Mouse (Mus musculus): ENCODE results near the gene Cdc14a. TPM values are rescaled to one million over a fixed set of nuclear protein-coding genes. Genes with fewer than 3 reads are reported as not detected.

Cdc14a gene
- polyA plus RNA-seq, 1 experiment from 2014 or later: 2.9 TPM

DNA sequence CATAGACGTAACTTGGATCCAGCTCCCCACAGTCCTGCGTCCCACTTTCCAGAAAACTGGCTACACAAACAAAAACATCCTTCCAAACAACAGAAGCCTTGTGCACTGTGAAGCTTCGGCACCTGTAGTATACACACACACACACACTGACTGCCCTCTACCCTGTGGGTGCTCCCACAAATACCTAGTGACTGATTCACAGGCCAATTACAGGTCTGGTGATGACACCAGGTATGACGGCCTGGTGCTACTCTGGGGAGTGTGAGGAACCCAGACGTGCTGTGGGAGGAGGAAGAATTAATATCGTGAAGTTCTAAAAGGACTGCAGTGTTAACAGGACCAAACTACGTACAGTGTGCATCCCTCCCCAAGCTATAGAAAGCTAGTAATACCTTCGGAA lies 1.8 kb downstream of the Cdc14a start:
- Histone ChIP-seq H3K9ac (ENCODE audit: low read depth, low read length) (no peak overlapping the region), H3K36me3 (ENCODE audit: control insufficient read depth, insufficient read depth, low read length) (no peaks in the 10 kb centered on the region), H3K9me3 (ENCODE audit: control insufficient read depth, low read length) (no peaks in the 10 kb centered on the region), H3K27ac (ENCODE audit: low read depth, low read length) (no peak overlapping the region), H3K4me1 (ENCODE audit: control insufficient read depth, insufficient read depth, low read depth, low read length) (peaks cover 4% of the 10 kb centered on the region; the same call in 1 of the 2 replicates), H3K27me3 (replicated peaks; ENCODE audit: control insufficient read depth, insufficient read depth, low read length) (no peaks in the 10 kb centered on the region), H3K4me3 (ENCODE audit: low read length) (peak overlapping the region; percentile 58), H3K4me2 (ENCODE audit: low read length) (peak overlapping the region; percentile 98)
- WGBS: 31% methylated on average over 8 of the region's 8 CpGs
- no peak for ATAC-seq

DNA sequence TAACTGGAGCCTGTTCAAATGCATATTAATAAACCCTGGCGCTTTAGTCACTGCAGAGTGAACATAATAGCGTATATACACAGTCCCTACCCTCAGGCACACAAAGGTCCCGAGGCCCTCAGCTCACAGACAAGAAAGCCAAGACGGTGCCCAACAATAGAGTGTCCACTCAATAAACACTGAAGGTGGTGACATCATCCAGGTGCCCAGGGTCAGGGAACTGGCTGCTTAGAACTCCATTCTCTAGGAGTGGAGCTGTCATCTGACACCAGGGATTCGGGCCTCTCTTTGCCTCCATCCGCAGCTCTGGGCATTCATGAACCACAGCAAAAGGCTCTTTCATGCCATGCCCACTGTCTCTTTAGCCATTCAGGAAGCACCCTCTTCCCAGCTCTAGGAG lies 2.7 kb downstream of the Cdc14a start:
- Histone ChIP-seq H3K36me3 (ENCODE audit: control insufficient read depth, insufficient read depth, low read length) (no peaks in the 10 kb centered on the region), H3K9ac (ENCODE audit: low read depth, low read length) (no peak overlapping the region), H3K4me3 (ENCODE audit: low read length) (no peak overlapping the region), H3K4me1 (ENCODE audit: control insufficient read depth, insufficient read depth, low read depth, low read length) (peaks cover 4% of the 10 kb centered on the region; the same call in 1 of the 2 replicates), H3K9me3 (ENCODE audit: control insufficient read depth, low read length) (no peaks in the 10 kb centered on the region), H3K27me3 (replicated peaks; ENCODE audit: control insufficient read depth, insufficient read depth, low read length) (no peaks in the 10 kb centered on the region), H3K4me2 (ENCODE audit: low read length) (peak overlapping the region; percentile 8; the same call in 1 of the 2 replicates), H3K27ac (ENCODE audit: low read depth, low read length) (no peak overlapping the region)
- no peak for ATAC-seq
- 26% methylated on average over 6 of the region's 6 CpGs for WGBS

DNA sequence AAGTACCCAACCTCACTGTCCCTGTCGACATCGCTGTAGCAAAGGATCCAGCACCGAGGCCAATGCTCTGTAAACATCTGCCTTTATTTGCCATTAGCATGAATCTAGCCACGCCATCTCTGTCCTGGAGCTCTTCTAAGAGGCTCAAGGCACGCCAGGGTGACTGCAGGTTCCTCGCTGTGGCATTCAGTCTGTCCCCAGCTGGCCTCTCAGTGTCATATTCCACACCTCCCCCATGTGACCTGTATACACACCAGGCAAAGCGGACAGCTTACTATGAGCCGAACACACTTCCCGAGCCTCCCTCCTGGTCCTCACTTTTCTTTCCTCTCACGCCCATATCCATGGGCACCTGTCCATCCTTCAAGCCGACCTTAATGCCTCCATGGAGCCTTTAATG lies 4.0 kb downstream of the Cdc14a start:
- Histone ChIP-seq H3K4me2 (ENCODE audit: low read length) (no peak overlapping the region), H3K9ac (ENCODE audit: low read depth, low read length) (no peak overlapping the region), H3K27me3 (replicated peaks; ENCODE audit: control insufficient read depth, insufficient read depth, low read length) (no peaks in the 10 kb centered on the region), H3K4me1 (ENCODE audit: control insufficient read depth, insufficient read depth, low read depth, low read length) (peaks cover 4% of the 10 kb centered on the region; the same call in 1 of the 2 replicates), H3K27ac (ENCODE audit: low read depth, low read length) (no peak overlapping the region), H3K36me3 (ENCODE audit: control insufficient read depth, insufficient read depth, low read length) (no peaks in the 10 kb centered on the region), H3K4me3 (ENCODE audit: low read length) (no peak overlapping the region), H3K9me3 (ENCODE audit: control insufficient read depth, low read length) (no peaks in the 10 kb centered on the region)
- no peak for ATAC-seq
- WGBS: 84% methylated on average over 11 of the region's 11 CpGs

DNA sequence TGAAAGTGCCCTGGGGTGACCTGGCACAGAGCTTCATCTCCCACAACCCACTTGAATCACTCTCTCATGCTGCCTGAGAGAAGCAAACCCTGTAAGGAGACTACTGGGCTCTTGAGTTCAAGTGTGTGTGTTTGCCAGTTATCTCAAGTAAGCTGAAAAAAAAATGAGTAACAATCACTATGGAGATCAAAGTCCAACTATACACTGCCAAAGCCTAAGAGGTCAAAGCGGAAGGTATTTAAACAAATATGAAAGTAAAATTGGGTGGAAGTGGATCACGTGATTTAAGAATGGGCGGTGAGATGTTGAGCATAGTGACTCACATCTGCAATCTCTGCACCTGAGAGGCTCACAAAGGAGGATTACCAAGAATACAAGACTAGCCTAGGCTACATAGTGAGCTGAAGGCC lies 9.4 kb downstream of the Cdc14a start:
- ATAC-seq: no peak

DNA sequence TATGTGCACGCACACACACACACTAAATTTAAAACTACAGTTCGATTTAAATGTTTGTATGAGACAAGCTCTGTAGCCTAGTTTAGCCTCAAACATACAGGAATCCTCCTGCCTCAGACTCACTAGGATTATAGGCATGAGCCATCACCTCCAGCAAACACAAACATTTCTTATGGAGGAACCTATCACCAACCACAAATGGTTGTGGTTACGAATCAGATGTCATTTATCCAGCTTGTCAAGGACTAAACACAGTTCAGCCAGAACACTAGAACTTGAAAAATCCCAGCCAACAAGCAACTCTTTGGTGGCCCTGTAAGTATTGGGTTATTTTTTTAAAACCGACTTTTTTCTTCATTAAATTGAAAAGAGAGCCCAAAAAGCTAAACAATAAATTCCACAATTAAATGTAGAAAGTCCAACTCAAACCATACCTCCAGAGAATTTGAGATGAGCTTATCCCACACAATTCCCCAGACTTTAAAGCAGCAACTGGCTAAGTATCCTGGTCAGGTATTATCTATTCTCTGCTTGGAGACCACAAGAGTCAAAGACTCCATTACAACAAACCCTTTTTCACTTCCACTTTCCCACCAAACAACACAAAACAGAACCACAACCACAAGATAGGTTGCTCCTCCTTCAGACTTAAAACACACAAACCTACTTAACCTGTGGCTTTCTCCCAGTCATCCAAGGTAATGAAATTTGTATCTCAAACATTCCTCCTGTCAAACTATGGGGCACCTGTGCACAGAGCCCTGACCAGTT lies 10.7 kb downstream of the Cdc14a start:
- H3K36me3 ChIP-seq (ENCODE audit: control insufficient read depth, insufficient read depth, low read length): no peaks in the 10 kb centered on the region
- no peaks in the 10 kb centered on the region for H3K9me3 ChIP-seq (ENCODE audit: control insufficient read depth, low read length)
- H3K4me2 ChIP-seq (ENCODE audit: low read length): no peak overlapping the region
- no peak overlapping the region for H3K27ac ChIP-seq (ENCODE audit: low read depth, low read length)
- H3K4me1 ChIP-seq (ENCODE audit: control insufficient read depth, insufficient read depth, low read depth, low read length): no peaks in the 10 kb centered on the region
- no peak overlapping the region for H3K9ac ChIP-seq (ENCODE audit: low read depth, low read length)
- ATAC-seq: no peak
- H3K27me3 ChIP-seq (replicated peaks; ENCODE audit: control insufficient read depth, insufficient read depth, low read length): no peaks in the 10 kb centered on the region
- WGBS: 94% methylated on average over 4 of the region's 4 CpGs
- no peak overlapping the region for H3K4me3 ChIP-seq (ENCODE audit: low read length)

More for the DNA sequence above, 9.4 kb downstream of the Cdc14a start:
- Histone ChIP-seq H3K4me3 (ENCODE audit: low read length) (no peak overlapping the region), H3K9me3 (ENCODE audit: control insufficient read depth, low read length) (no peaks in the 10 kb centered on the region), H3K36me3 (ENCODE audit: control insufficient read depth, insufficient read depth, low read length) (no peaks in the 10 kb centered on the region), H3K27ac (ENCODE audit: low read depth, low read length) (no peak overlapping the region), H3K27me3 (replicated peaks; ENCODE audit: control insufficient read depth, insufficient read depth, low read length) (no peaks in the 10 kb centered on the region), H3K9ac (ENCODE audit: low read depth, low read length) (no peak overlapping the region), H3K4me1 (ENCODE audit: control insufficient read depth, insufficient read depth, low read depth, low read length) (no peaks in the 10 kb centered on the region), H3K4me2 (ENCODE audit: low read length) (no peak overlapping the region)
- 98% methylated on average over 3 of the region's 3 CpGs for WGBS

DNA sequence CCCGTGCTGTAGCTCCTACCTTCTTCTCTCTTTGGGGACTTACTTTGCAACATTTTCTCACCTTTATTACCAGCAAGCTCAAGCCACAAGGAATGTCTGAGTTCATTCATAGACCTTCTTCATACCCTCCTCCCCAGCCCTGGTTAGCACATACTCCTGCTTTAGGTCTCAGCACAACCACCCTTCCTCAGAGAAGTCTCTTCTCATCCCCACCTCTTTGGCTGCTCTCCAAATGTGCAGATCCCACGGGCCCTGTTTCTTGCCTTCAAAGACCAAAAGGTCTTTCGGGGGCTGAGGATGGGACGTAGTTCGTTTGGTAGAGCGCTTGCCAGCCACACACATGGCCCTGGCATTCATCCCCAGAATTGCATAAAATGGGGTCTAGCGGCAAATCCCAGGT lies 13.8 kb downstream of the Cdc14a start:
- no peaks in the 10 kb centered on the region for H3K36me3 ChIP-seq (ENCODE audit: control insufficient read depth, insufficient read depth, low read length)
- no peak overlapping the region for H3K4me3 ChIP-seq (ENCODE audit: low read length)
- no peak overlapping the region for H3K9ac ChIP-seq (ENCODE audit: low read depth, low read length)
- H3K9me3 ChIP-seq (ENCODE audit: control insufficient read depth, low read length): no peaks in the 10 kb centered on the region
- no peaks in the 10 kb centered on the region for H3K4me1 ChIP-seq (ENCODE audit: control insufficient read depth, insufficient read depth, low read depth, low read length)
- no peak overlapping the region for H3K4me2 ChIP-seq (ENCODE audit: low read length)
- 42% methylated on average over 7 of the region's 7 CpGs for WGBS
- no peaks in the 10 kb centered on the region for H3K27me3 ChIP-seq (replicated peaks; ENCODE audit: control insufficient read depth, insufficient read depth, low read length)
- H3K27ac ChIP-seq (ENCODE audit: low read depth, low read length): no peak overlapping the region
- no peak for ATAC-seq

DNA sequence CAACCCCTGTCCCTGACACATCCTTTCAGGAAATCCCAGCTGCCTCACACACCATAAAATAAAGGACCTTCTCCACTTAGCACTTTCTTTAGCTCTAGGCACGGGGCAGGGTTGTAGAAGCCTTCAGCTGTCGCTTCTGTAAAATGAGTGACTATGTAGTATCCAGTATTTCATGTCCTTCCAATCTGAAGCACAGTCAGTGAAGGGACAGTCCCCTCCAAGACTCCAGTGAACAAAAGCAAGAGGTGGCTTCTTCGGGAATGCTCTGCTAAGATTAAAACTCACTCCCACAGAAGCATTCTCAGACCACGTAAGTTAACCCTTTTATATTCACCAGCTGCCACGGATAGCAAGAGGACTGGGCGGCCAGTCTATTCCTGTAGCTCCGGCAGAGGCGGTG lies 14.3 kb downstream of the Cdc14a start:
- Histone ChIP-seq H3K9ac (ENCODE audit: low read depth, low read length) (no peak overlapping the region), H3K4me3 (ENCODE audit: low read length) (no peak overlapping the region), H3K27ac (ENCODE audit: low read depth, low read length) (no peak overlapping the region), H3K4me2 (ENCODE audit: low read length) (no peak overlapping the region), H3K4me1 (ENCODE audit: control insufficient read depth, insufficient read depth, low read depth, low read length) (no peaks in the 10 kb centered on the region), H3K27me3 (replicated peaks; ENCODE audit: control insufficient read depth, insufficient read depth, low read length) (no peaks in the 10 kb centered on the region), H3K9me3 (ENCODE audit: control insufficient read depth, low read length) (no peaks in the 10 kb centered on the region), H3K36me3 (ENCODE audit: control insufficient read depth, insufficient read depth, low read length) (no peaks in the 10 kb centered on the region)
- WGBS: 75% methylated on average over 8 of the region's 8 CpGs
- ATAC-seq: no peak

DNA sequence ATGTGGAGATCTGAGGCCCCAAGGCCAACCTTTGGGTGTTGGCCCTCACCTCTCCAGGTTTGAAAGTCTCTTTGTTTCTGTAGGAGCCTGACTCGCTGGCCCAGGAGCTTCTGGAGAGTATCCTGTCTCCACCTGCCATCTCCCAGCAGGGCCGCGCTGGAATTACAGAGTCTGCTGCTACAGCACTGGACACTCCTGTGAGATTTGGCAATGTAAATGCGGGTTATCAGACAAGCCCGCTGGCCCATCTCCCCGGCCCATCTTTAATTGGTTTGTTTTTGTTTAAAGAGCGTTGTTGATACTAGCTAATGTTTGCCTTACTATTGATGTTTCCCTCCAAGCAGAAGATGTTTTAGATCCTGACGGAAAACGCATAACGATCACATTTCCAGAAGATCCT lies 15.0 kb downstream of the Cdc14a start:
- H3K4me2 ChIP-seq (ENCODE audit: low read length): no peak overlapping the region
- 85% methylated on average over 10 of the region's 10 CpGs for WGBS
- ATAC-seq: no peak

DNA sequence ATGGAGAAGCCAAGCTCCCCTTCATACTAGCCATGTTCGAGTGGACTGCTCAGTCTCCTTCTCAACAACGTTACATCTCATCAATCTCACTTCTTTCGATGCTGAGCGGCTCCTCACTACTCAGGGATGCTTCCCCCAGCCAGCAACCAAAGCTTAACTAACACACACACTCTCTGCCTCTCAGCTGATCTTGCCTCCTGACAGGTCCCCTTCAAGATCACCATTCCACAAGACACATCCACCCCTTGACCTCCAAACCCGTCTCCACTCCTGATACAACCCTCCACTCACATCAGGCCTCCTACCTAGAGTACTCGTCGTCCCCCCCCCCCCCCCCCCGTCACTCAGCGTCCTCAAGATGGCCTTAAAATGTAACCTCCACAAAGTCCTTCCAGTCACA lies 18.3 kb downstream of the Cdc14a start:
- no peak overlapping the region for H3K9ac ChIP-seq (ENCODE audit: low read depth, low read length)
- H3K4me1 ChIP-seq (ENCODE audit: control insufficient read depth, insufficient read depth, low read depth, low read length): no peaks in the 10 kb centered on the region
- no peaks in the 10 kb centered on the region for H3K36me3 ChIP-seq (ENCODE audit: control insufficient read depth, insufficient read depth, low read length)
- H3K27me3 ChIP-seq (replicated peaks; ENCODE audit: control insufficient read depth, insufficient read depth, low read length): no peaks in the 10 kb centered on the region
- H3K27ac ChIP-seq (ENCODE audit: low read depth, low read length): no peak overlapping the region
- no peak overlapping the region for H3K4me3 ChIP-seq (ENCODE audit: low read length)
- no peaks in the 10 kb centered on the region for H3K9me3 ChIP-seq (ENCODE audit: control insufficient read depth, low read length)
- no peak overlapping the region for H3K4me2 ChIP-seq (ENCODE audit: low read length)
- no peak for ATAC-seq
- WGBS: 77% methylated on average over 9 of the region's 9 CpGs

More for the DNA sequence above, 15.0 kb downstream of the Cdc14a start:
- Histone ChIP-seq H3K4me1 (ENCODE audit: control insufficient read depth, insufficient read depth, low read depth, low read length) (no peaks in the 10 kb centered on the region), H3K36me3 (ENCODE audit: control insufficient read depth, insufficient read depth, low read length) (no peaks in the 10 kb centered on the region), H3K9me3 (ENCODE audit: control insufficient read depth, low read length) (no peaks in the 10 kb centered on the region), H3K27ac (ENCODE audit: low read depth, low read length) (no peak overlapping the region), H3K27me3 (replicated peaks; ENCODE audit: control insufficient read depth, insufficient read depth, low read length) (no peaks in the 10 kb centered on the region), H3K9ac (ENCODE audit: low read depth, low read length) (no peak overlapping the region), H3K4me3 (ENCODE audit: low read length) (no peak overlapping the region)

Measured in hindbrain, embryonic 16.5 days (tissue).